Mouse (Mus musculus): ENCODE measurements at regions not wholly inside any gene's neighbourhood (a gene's known extent, or its start where the extent isn't known, plus 50 kb on each side); places are given as distances from the start of the nearest gene placed in this dataset.

- Histone ChIP-seq H3K4me1 (peaks cover 4% of the 10 kb centered on the region), H3K27ac (no peak overlapping the region), H3K4me3 (no peak overlapping the region), H3K27me3 (ENCODE audit: low read depth, poor library complexity, severe bottlenecking) (no peaks in the 10 kb centered on the region), H3K9me3 (replicated peaks) (no peaks in the 10 kb centered on the region), H3K36me3 (no peaks in the 10 kb centered on the region)
- 81% methylated on average over 6 of the region's 6 CpGs for WGBS
- DNase-seq (ENCODE audit: low spot score), result no peak
These were observed 339.4 kb upstream of the Id2 start for GRCm38 (mm10) chr12:25436220-25436911.

DNA sequence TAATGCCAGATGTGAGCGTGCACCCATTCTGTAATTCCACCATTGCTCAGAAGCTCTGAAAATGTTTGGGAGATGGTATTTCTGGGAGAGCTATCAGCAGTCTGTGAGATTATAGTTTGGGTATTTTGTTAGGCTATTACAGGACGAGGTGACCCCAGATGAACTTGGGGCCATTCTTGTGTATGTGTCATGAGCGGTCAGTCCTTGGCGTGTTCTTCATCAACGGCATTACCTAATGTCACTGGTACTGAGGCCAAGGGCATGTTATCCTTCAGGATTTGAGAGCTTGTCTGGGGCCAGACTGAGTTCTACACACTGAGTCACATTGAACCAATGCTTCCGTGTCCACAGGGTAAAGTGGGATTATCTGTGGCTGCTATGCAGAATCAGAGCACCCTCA is 335.9 kb upstream of the Id2 start:
- Histone ChIP-seq H3K4me1 (no peaks in the 10 kb centered on the region), H3K9me3 (replicated peaks) (no peaks in the 10 kb centered on the region), H3K36me3 (no peaks in the 10 kb centered on the region), H3K27ac (no peak overlapping the region), H3K4me3 (no peak overlapping the region), H3K27me3 (ENCODE audit: low read depth, poor library complexity, severe bottlenecking) (no peaks in the 10 kb centered on the region)
- WGBS, result 94% methylated on average over 6 of the region's 6 CpGs
- no peak for DNase-seq (ENCODE audit: low spot score)

DNA sequence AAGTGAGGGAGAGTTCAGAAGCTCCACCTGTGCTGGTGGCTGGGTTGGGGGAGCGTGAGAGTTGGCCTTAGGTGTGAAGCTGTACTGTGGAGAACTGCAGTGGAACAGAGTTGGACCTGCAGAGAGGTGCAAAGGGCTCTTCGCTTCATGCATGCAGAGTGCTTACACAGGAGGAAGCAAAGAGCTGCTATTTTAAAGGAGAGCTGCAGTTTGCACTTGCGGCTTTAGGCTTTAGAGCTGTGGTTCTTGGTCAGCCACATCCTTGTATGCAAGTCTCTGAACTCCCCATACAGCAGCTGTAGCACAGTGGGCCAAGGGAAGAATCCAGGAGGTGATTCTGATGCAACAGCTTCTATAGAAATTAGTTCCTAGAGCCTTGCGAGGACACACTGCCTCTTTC is 334.0 kb upstream of the Id2 start:
- Histone ChIP-seq H3K9me3 (replicated peaks) (no peaks in the 10 kb centered on the region), H3K27me3 (ENCODE audit: low read depth, poor library complexity, severe bottlenecking) (no peaks in the 10 kb centered on the region), H3K4me1 (no peaks in the 10 kb centered on the region), H3K27ac (no peak overlapping the region), H3K4me3 (no peak overlapping the region), H3K36me3 (no peaks in the 10 kb centered on the region)
- DNase-seq (ENCODE audit: low spot score), result no peak
- 95% methylated on average over 4 of the region's 4 CpGs for WGBS

DNA sequence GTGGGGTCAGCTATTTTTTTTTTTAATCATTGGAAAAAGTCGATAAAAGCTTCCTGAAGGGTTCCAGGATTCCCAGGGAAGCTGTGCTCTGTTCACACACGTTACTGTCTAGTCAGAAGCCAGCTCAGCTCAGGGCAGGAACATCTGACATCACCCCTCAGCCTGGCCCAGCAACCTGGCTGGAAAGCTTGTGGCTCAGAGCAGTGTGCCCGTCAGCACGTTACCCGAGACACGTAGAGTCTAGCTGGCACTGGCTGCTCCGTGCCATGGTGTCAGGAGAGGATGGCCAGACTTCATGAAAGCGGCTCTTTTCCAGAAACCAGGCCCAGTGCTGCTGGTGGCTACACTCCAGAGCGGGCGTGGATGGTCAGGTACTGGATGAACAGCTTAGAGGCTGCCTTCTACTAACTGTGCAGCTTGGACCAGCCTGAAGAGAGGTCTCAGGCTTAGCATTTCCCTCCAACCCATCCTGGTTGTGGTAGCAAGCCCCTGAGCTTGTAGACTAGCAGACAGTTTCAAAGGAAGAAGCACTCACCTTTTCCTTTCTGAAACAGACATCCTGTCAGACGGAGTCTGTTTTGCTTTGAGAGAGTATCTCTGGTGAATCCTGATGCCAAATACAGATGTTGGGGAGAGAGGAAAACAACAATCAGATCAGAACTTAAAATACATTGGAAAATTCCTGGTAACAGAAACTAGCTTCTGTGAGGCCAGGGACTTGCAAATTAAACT is 331.1 kb upstream of the Id2 start:
- WGBS, result 85% methylated on average over 11 of the region's 11 CpGs

GRCm38 (mm10) chr12:25417336-25417735 is 320.4 kb upstream of the Id2 start:
- no peak for DNase-seq (ENCODE audit: low spot score)
- Histone ChIP-seq H3K27me3 (ENCODE audit: low read depth, poor library complexity, severe bottlenecking) (no peaks in the 10 kb centered on the region), H3K27ac (no peak overlapping the region), H3K36me3 (no peaks in the 10 kb centered on the region), H3K4me3 (no peak overlapping the region), H3K9me3 (replicated peaks) (no peaks in the 10 kb centered on the region), H3K4me1 (peaks cover 16% of the 10 kb centered on the region)
- 80% methylated on average over 4 of the region's 4 CpGs for WGBS

More for the DNA sequence above, 331.1 kb upstream of the Id2 start:
- no peaks in the 10 kb centered on the region for H3K4me1 ChIP-seq
- DNase-seq (ENCODE audit: low spot score), result no peak
- H3K27ac ChIP-seq, result no peak overlapping the region
- no peak overlapping the region for H3K4me3 ChIP-seq
- H3K9me3 ChIP-seq (replicated peaks), result no peaks in the 10 kb centered on the region
- H3K36me3 ChIP-seq, result no peaks in the 10 kb centered on the region
- H3K27me3 ChIP-seq (ENCODE audit: low read depth, poor library complexity, severe bottlenecking), result no peaks in the 10 kb centered on the region

DNA sequence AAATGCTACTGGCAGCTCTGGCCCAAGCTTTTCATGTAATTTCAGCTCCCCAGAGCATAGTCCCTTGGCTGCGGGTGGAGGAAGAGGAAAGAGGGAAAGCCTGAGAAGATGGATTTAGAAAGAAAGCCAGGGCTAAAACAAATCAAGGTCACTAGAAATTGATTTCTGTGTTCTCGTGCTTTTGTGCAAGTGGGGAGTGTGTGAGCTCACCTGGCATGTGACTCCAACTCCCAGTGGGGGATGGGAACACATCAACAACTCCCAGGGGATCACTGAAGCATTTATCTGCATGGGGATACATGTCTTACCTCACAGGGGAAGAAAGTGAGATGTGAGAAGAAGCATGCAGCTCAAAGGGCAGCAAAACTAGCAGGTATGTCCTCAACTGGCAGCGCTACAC is 319.6 kb upstream of the Id2 start:
- no peak overlapping the region for H3K4me3 ChIP-seq
- no peaks in the 10 kb centered on the region for H3K27me3 ChIP-seq (ENCODE audit: low read depth, poor library complexity, severe bottlenecking)
- DNase-seq (ENCODE audit: low spot score), result no peak
- no peak overlapping the region for H3K27ac ChIP-seq
- peaks cover 18% of the 10 kb centered on the region for H3K4me1 ChIP-seq
- H3K36me3 ChIP-seq, result no peaks in the 10 kb centered on the region
- H3K9me3 ChIP-seq (replicated peaks), result no peaks in the 10 kb centered on the region
- 83% methylated on average over 3 of the region's 3 CpGs for WGBS

GRCm38 (mm10) chr12:25415641-25416040 is 318.7 kb upstream of the Id2 start:
- 47% methylated on average over 3 of the region's 3 CpGs for WGBS
- Histone ChIP-seq H3K4me1 (peaks cover 18% of the 10 kb centered on the region), H3K36me3 (no peaks in the 10 kb centered on the region), H3K27me3 (ENCODE audit: low read depth, poor library complexity, severe bottlenecking) (no peaks in the 10 kb centered on the region), H3K27ac (no peak overlapping the region), H3K9me3 (replicated peaks) (no peaks in the 10 kb centered on the region), H3K4me3 (no peak overlapping the region)
- DNase-seq (ENCODE audit: low spot score), result no peak

DNA sequence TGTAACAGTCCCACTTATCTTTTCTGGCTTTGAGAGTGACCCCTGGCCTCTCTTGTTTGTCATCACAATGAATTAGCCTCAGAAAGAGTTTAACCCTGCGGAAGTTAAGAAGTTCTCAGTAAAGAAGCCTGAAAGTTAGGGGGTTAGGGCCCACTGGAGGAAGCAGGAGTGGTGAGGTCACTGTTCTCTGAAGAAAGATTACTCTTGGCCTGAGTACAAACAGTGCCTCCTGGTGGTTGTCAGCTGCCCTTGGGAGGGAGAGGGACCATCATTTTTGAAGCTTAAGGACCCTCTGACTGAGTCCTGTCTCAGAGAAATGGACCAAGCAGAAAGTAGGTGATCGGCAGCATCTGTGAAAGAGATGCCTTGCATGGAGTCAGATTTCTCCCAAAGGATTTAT is 318.3 kb upstream of the Id2 start:
- H3K9me3 ChIP-seq (replicated peaks), result no peaks in the 10 kb centered on the region
- no peak overlapping the region for H3K4me3 ChIP-seq
- WGBS, result 45% methylated on average over 2 of the region's 2 CpGs
- no peaks in the 10 kb centered on the region for H3K36me3 ChIP-seq
- no peaks in the 10 kb centered on the region for H3K27me3 ChIP-seq (ENCODE audit: low read depth, poor library complexity, severe bottlenecking)
- H3K27ac ChIP-seq, result no peak overlapping the region
- H3K4me1 ChIP-seq, result peaks cover 18% of the 10 kb centered on the region
- DNase-seq (ENCODE audit: low spot score), result peak; percentile 59

- no peak for DNase-seq (ENCODE audit: low spot score)
- peaks cover 1% of the 10 kb centered on the region; the same call in 1 of the 2 replicates for H3K4me1 ChIP-seq
- no peaks in the 10 kb centered on the region for H3K9me3 ChIP-seq (replicated peaks)
- no peak overlapping the region for H3K4me3 ChIP-seq
- H3K36me3 ChIP-seq, result no peaks in the 10 kb centered on the region
- no peak overlapping the region for H3K27ac ChIP-seq
- H3K27me3 ChIP-seq (ENCODE audit: low read depth, poor library complexity, severe bottlenecking), result no peaks in the 10 kb centered on the region
- WGBS, result 96% methylated on average over 2 of the region's 2 CpGs
These were observed 310.4 kb upstream of the Id2 start for GRCm38 (mm10) chr12:25407301-25407700.

DNA sequence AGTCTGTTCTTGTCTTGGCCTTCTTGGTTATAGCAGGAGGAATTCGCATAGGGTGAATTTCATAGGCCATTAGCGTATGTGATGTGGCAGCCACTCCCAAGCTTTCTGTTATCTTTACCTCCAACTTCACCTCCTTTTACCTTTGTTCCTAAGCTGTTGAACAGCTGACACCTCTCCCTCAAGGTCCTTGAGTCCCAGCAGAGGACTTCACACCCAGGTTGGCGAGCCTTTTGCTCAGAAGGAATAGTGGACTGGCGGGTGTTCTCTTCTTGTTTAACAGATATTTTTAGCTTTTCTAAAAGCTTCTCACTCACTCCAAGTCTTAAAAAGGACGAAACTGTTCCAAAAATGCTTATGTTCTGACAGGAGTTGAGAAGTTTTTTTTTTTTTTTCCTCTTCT is 303.4 kb upstream of the Id2 start:
- H3K4me1 ChIP-seq, result no peaks in the 10 kb centered on the region
- H3K27me3 ChIP-seq (ENCODE audit: low read depth, poor library complexity, severe bottlenecking), result no peaks in the 10 kb centered on the region
- no peaks in the 10 kb centered on the region for H3K9me3 ChIP-seq (replicated peaks)
- WGBS, result 92% methylated on average over 5 of the region's 5 CpGs
- H3K27ac ChIP-seq, result no peak overlapping the region
- H3K36me3 ChIP-seq, result no peaks in the 10 kb centered on the region
- no peak for DNase-seq (ENCODE audit: low spot score)
- H3K4me3 ChIP-seq, result no peak overlapping the region

DNA sequence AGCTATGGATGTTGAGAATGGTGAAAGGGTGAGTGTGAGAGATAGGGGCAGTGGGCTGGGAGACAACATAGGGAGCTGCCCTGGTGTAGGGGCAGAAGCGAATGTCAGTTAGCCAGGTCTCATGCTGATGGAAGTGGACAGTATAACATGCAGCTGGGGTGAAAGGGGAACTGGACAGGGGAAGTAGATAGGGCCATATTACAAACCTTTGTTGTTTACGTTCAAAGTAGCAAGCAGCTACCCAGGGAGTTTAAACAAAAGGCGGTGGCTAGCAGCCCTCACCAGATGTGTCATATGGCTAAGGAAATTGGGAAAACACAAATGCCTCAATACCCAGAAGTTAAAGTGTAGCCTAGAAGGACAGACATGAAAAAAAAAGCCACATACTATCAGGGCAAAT is 301.8 kb upstream of the Id2 start:
- no peak for DNase-seq (ENCODE audit: low spot score)
- H3K27me3 ChIP-seq (ENCODE audit: low read depth, poor library complexity, severe bottlenecking), result no peaks in the 10 kb centered on the region
- H3K27ac ChIP-seq, result no peak overlapping the region
- WGBS, result 88% methylated on average over 3 of the region's 3 CpGs
- H3K4me3 ChIP-seq, result no peak overlapping the region
- H3K4me1 ChIP-seq, result no peaks in the 10 kb centered on the region
- H3K9me3 ChIP-seq (replicated peaks), result no peaks in the 10 kb centered on the region
- H3K36me3 ChIP-seq, result no peaks in the 10 kb centered on the region

- WGBS, result 93% methylated on average over 3 of the region's 3 CpGs
- no peak overlapping the region for H3K27ac ChIP-seq
- H3K4me1 ChIP-seq, result no peaks in the 10 kb centered on the region
- no peak for DNase-seq (ENCODE audit: low spot score)
- H3K27me3 ChIP-seq (ENCODE audit: low read depth, poor library complexity, severe bottlenecking), result no peaks in the 10 kb centered on the region
- H3K4me3 ChIP-seq, result no peak overlapping the region
- H3K9me3 ChIP-seq (replicated peaks), result no peaks in the 10 kb centered on the region
- H3K36me3 ChIP-seq, result no peaks in the 10 kb centered on the region
These were observed 297.4 kb upstream of the Id2 start for GRCm38 (mm10) chr12:25394326-25394725.

DNA sequence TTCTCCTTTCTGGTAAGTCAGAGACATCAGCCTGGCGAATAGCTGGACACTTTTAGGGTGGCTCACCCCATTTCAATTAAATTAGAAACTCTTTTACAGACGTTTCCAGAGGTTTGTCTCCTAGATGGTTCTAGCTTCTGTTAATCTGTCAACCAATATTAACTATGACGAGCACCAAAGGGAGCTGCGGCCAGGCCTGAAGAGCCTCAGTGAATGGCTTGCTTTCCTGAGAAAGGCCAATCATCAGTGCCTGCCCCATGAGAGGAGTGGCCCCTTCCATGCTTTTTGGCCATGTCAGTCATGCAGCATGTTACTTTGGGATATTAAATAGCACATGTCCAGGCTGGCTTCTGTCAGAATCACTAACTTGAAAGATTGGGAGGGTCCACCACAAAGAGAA is 296.6 kb upstream of the Id2 start:
- 89% methylated on average over 4 of the region's 4 CpGs for WGBS
- DNase-seq (ENCODE audit: low spot score), result no peak
- no peak overlapping the region for H3K27ac ChIP-seq
- no peaks in the 10 kb centered on the region for H3K4me1 ChIP-seq
- H3K4me3 ChIP-seq, result no peak overlapping the region
- H3K27me3 ChIP-seq (ENCODE audit: low read depth, poor library complexity, severe bottlenecking), result no peaks in the 10 kb centered on the region
- H3K9me3 ChIP-seq (replicated peaks), result no peaks in the 10 kb centered on the region
- H3K36me3 ChIP-seq, result no peaks in the 10 kb centered on the region
